Mouse (Mus musculus): ENCODE measurements at regions not wholly inside any gene's neighbourhood (a gene's known extent, or its start where the extent isn't known, plus 50 kb on each side); places are given as distances from the start of the nearest gene placed in this dataset.

GRCm38 (mm10) chr12:26086414-26086813, 328.6 kb downstream of the Rnf144a start:
- intact Hi-C loops (cut with DNase I) = loop anchor here (5.0 kb wide), 2 partner anchors 91 to 141 kb away; no protein-coding TSS in a partner anchor
- DNase-seq (ENCODE audit: low spot score in 2 of 2) = no peak

GRCm38 (mm10) chr12:26079061-26079625, 335.9 kb downstream of the Rnf144a start:
- DNase-seq (ENCODE audit: low spot score in 2 of 2) = peak in 1 of 2 experiments; percentile 66
- intact Hi-C loops (cut with DNase I) = loop anchor here (10.0 kb wide), 2 partner anchors 214 to 1054 kb away; no protein-coding TSS in a partner anchor

- DNase-seq (ENCODE audit: low spot score in 2 of 2) = no peak
- intact Hi-C loops (cut with DNase I) = loop anchor here (10.0 kb wide), 2 partner anchors 211 to 1051 kb away; no protein-coding TSS in a partner anchor
These were observed 339.3 kb downstream of the Rnf144a start for GRCm38 (mm10) chr12:26075638-26076254.

GRCm38 (mm10) chr12:26072180-26072579, 342.9 kb downstream of the Rnf144a start:
- intact Hi-C loops (cut with DNase I) = loop anchor here (10.0 kb wide), 2 partner anchors 207 to 1047 kb away; no protein-coding TSS in a partner anchor
- DNase-seq (ENCODE audit: low spot score in 2 of 2) = peak in 1 of 2 experiments; percentile 56

- DNase-seq (ENCODE audit: low spot score in 2 of 2) = peak; percentile 67 to 82
- intact Hi-C loops (cut with DNase I) = loop anchor here (1.0 to 10.0 kb wide), 3 partner anchors 207 to 1047 kb away; no protein-coding TSS in a partner anchor
These were observed 343.4 kb downstream of the Rnf144a start for GRCm38 (mm10) chr12:26071610-26072009.

DNA sequence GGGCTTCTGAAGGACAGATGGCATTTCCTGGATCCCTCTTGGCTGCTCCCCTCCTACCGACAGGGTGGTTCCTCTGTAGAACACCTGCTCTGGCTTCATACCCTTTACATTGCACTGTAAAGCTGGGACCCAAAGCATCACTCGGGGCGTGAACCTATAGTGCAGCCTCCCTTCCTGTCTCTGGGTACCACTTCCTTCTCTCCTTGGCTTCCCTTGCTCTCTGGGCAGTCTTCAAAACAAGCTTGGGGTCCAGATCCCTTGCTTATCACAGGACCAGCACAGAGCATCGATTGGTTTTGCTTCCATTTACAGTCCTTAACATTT, 346.4 kb downstream of the Rnf144a start:
- DNase-seq (ENCODE audit: low spot score in 2 of 2) = no peak
- intact Hi-C loops (cut with DNase I) = no loop called here

GRCm38 (mm10) chr12:26067866-26068684, 347.0 kb downstream of the Rnf144a start:
- intact Hi-C loops (cut with DNase I) = no loop called here
- DNase-seq (ENCODE audit: low spot score in 2 of 2) = peak in 1 of 2 experiments; percentile 19

DNA sequence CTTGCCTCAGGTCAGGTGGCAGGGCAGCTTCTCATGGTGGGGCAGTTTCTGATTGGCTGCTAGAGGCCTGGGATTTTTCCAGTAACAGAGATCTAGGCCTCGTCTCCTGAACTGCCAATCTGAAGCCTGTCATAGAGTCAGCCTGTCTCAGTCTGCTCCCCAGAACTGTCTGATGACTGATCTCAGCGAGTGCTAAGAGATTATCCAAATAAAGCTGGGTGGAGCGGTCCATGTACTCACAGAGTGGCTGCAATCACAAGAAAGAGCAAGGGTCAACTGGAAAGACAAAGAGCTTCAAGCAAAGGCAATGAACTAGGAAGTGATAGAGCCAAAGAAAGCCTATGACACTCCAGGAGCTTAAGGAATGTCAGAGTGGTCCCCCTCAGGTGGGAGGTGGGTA, 354.7 kb downstream of the Rnf144a start:
- intact Hi-C loops (cut with DNase I) = no loop called here

GRCm38 (mm10) chr12:26059090-26059489, 356.0 kb downstream of the Rnf144a start:
- no peak for DNase-seq (ENCODE audit: low spot score in 2 of 2)
- intact Hi-C loops (cut with DNase I) = no loop called here

More for the DNA sequence above, 354.7 kb downstream of the Rnf144a start:
- DNase-seq (ENCODE audit: low spot score in 2 of 2) = no peak

DNA sequence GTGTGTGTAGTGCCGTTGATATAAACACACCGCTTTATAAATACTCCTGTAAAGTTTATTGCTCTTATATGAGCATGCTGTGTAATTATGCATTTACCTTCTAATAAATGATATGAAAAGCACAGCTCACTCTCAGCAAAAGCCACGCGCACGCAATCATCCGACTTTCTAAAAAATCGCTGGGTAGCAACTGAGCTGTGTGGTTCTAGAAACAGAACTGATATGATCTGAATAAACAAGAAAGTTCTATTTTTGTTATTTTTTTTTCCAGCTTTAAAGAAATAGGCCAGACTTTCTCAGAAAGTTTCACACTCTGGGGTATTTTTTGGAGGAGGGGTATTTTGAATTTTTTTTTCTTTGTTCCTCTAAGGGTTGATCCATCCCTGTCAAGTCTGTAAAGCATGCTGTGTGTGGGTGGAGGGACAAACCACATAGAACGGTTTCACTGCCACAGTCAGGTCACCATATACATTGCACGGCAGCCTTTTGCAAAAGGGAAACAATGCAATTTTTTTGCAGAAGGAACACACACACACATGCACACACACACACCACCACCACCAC, 357.5 kb downstream of the Rnf144a start:
- intact Hi-C loops (cut with DNase I) = no loop called here
- peak in 1 of 2 experiments; percentile 18 for DNase-seq (ENCODE audit: low spot score in 2 of 2)

- DNase-seq (ENCODE audit: low spot score in 2 of 2) = no peak
- intact Hi-C loops (cut with DNase I) = no loop called here
These were observed 368.1 kb downstream of the Rnf144a start for GRCm38 (mm10) chr12:26046991-26047390.

- intact Hi-C loops (cut with DNase I) = no loop called here
- DNase-seq (ENCODE audit: low spot score in 2 of 2) = no peak
These were observed 369.7 kb downstream of the Rnf144a start for GRCm38 (mm10) chr12:26045321-26045720.

GRCm38 (mm10) chr12:26012951-26013350, 402.1 kb downstream of the Rnf144a start:
- DNase-seq (ENCODE audit: low spot score in 2 of 2) = peak; percentile 21 to 87
- intact Hi-C loops (cut with DNase I) = loop anchor here (2.0 kb wide), 1 partner anchor 78 kb away; no protein-coding TSS in a partner anchor

GRCm38 (mm10) chr12:25994063-25994462, 421.0 kb downstream of the Rnf144a start:
- intact Hi-C loops (cut with DNase I) = loop anchor here (5.0 kb wide), 1 partner anchor 233 kb away; no protein-coding TSS in a partner anchor
- no peak for DNase-seq (ENCODE audit: low spot score in 2 of 2)

DNA sequence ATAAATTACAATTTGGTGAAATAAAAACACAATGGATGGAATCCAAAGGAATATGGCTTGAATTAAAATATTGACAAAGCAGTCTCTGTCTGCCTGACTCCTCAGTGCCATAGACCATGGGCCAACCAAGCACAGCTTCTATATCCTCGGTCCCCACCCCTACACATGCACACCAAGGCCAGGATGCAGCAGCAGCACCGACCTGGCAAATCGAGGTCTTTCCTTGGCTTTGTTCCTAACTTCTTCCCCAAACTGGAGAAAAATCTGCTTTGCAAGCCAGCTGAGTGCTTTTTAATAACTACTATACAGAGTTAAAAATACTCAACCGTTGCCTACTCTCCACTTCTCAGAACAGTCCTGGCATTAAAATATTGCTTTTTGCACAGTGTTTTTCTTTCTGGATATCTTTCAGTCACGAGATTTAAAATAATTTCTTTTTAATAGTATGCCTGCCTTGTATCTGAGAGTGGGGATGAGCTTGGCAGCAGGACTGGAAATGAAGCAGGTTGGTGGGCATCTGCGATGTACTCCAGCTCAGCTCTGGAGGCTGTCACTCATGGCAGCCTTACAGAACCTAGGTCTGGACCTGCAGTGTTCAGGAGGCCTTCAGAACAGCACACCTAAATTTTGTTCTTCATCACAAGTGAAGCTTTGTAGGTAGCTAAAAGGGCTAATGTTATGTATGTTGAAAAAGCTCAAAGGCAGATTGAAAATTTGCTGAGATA, 423.1 kb downstream of the Rnf144a start:
- peak in 1 of 2 experiments; percentile 32 for DNase-seq (ENCODE audit: low spot score in 2 of 2)

GRCm38 (mm10) chr12:25982545-25982944, 432.5 kb downstream of the Rnf144a start:
- intact Hi-C loops (cut with DNase I) = no loop called here
- peak in 1 of 2 experiments; percentile 49 for DNase-seq (ENCODE audit: low spot score in 2 of 2)

More for the DNA sequence above, 423.1 kb downstream of the Rnf144a start:
- intact Hi-C loops (cut with DNase I) = loop anchor here (5.0 kb wide), 1 partner anchor 235 kb away; no protein-coding TSS in a partner anchor

DNA sequence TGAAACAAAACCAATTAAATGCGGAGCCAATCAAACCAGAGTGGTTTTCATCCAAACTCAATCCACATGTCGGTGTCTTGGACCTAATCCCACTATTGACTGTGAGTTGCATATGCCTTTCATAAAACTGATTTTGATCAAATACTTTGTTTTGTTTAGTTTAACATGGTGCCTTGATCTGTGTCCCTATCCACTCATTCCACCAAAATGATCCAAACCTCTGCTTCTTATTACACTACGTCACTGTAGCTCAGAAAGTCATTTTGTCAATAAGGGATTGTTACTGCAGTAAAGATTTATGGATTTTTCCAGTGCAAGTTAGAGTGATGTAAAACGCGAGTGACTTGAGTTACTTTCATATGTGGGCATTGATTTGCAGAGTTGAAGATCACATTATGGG, 436.7 kb downstream of the Rnf144a start:
- intact Hi-C loops (cut with DNase I) = no loop called here
- no peak for DNase-seq (ENCODE audit: low spot score in 2 of 2)

- DNase-seq (ENCODE audit: low spot score in 2 of 2) = no peak
- intact Hi-C loops (cut with DNase I) = no loop called here
These were observed 456.5 kb downstream of the Rnf144a start for GRCm38 (mm10) chr12:25958584-25958983.

DNA sequence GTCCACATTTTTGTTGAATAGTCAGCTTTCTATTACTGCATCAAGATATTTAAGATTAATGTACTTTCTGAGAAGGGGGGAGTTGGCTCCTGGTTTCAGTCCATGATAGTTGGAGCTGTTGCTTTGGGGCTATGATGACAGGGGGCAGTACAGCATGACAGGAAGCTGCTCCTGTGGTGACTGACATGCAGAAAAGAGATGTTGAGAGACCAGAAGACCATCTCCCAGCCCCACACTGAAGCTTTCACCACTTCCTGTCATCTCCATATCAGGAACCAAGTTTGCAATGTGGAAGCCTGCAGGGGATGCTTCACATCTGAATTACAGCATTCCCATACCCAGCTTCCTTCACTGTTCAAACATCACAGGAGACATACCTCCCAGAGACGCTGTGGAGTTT, 457.5 kb downstream of the Rnf144a start:
- intact Hi-C loops (cut with DNase I) = no loop called here
- no peak for DNase-seq (ENCODE audit: low spot score in 2 of 2)
